Mouse (Mus musculus) fat pad, adult 2 months (tissue): ENCODE measurements at regions not wholly inside any gene's neighbourhood (a gene's known extent, or its start where the extent isn't known, plus 50 kb on each side); places are given as distances from the start of the nearest gene placed in this dataset.

Experiments
- DNase-seq: peaks from one replicate; pipeline ENCODE4 v3.0.0-alpha.2; 2011; ENCODE audit warnings: low read depth, low spot score; ENCODE audit errors: extremely low read depth

DNA sequence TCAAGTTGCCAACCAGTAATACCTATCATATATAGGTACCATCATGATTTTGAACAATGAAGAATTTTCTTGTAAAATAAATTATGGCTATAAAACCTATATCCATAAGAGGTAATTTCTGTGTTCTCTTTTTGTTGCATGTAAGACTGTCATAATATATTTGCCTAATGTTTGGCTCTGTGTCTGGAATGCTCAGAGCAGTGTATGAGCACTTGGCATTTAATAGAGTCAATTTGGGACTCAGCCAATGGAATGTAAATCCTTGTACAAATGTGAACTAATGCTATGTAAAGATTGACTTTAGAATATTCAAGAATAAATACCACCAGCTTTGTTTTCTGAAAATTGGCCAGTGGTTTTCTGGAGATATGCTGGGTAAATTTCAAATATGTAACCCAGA is 208.5 kb upstream of the Zic1 start:
- peak; percentile 58 for DNase-seq

DNA sequence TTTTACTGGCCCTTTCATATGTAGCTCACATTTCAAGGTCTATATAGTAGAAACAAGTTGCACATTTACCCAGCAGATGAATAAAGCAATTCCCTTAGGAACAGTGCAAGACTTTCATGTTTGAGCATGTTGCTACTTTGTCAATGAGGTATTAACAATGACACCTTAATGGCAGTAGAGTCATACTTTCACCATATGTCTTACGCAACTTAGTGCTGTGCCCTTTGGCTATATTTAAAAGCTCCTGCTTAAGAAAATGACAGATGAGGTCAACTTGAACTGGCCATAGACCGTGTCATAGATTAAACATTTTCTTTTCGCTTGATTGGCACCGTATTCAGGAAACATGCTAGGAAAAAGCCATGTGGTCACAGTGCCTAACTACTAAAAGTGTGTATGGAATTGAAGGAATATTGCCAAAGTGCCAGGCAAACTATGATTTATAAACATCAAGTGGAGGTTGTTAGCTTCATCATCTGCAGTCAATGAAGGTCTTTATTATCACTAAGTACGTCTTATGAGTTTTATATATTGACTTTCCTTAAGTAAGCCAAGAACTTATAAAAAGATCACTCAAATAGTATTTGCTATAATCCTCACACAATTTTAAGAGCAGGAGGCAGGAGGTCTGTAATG is 200.5 kb upstream of the Zic1 start:
- DNase-seq = peak; percentile 98

DNA sequence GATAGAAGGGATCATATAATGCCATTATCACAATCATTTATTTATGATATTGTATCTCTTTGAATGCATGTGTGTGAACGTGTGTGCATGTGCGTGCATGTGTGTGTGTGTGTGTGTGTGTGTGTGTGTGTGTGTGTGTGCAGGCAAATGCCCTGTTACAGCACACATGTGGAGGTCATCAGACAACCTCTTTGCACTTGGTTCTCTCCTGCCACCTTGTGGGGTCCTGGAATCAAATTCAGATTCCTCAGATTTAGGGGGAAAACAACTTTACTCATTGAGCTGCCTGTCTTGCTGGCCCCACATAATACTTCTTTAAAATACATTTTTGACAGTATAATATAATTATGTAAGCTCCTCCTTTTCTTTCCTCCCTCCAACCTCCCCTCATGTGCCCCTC is 195.7 kb upstream of the Zic1 start:
- DNase-seq = no peak

DNA sequence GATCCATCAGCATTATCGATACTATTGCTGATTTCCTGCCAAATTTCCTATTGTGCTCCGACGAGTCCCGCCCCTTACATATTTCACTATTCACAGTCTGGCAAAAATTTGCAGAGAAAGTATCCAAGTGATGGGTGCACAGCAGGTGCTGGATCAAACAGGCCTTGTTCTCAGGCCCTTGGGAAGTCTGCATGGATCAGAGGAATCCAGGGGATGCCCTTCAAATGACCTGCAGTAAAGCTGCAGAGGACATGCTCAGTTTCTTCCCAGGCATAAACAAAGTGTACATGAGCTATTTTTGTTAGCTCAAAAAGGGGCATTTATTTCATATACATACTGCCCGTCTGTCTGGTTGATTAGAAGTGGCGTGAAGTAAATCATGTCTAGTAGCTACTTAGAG is 194.2 kb upstream of the Zic1 start:
- no peak for DNase-seq

DNA sequence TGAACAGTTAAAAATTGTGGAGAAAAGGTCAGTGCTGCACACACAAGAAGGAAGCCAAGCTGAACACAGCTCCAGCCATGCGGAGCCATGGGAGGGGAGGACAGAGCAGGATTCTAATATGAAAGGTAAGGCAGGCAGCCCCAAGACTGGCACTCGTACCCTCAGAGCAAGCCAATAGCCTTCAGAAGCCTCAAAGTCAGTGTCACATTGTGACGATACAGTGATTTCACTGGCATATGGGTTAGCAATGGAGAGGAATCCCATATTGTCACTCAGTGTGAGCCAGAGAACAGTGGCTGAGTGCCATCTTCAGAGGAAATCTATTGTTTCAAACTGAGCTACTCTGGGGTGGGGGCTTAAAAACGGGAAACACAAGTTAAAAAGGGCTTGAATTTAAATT is 181.4 kb upstream of the Zic1 start:
- DNase-seq = no peak

DNA sequence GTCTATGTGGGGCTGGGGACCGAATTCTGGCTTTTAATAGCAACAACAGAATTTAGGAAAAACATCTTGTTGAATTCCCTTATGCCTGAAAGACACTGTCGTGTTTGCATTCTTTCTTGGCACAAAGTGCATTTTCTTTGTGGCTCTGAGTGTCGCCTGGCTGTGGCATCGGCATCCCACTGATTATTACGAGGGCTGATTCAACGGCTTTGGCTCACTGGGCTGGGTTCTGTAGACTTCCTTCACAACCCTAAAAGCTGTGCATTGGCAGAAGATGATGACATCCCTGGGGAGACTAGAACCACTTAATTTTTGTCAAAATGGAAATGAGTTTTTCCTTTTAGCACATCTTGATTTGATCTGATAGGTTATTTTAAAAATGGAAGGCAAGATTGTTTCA is 179.8 kb upstream of the Zic1 start:
- DNase-seq = no peak

DNA sequence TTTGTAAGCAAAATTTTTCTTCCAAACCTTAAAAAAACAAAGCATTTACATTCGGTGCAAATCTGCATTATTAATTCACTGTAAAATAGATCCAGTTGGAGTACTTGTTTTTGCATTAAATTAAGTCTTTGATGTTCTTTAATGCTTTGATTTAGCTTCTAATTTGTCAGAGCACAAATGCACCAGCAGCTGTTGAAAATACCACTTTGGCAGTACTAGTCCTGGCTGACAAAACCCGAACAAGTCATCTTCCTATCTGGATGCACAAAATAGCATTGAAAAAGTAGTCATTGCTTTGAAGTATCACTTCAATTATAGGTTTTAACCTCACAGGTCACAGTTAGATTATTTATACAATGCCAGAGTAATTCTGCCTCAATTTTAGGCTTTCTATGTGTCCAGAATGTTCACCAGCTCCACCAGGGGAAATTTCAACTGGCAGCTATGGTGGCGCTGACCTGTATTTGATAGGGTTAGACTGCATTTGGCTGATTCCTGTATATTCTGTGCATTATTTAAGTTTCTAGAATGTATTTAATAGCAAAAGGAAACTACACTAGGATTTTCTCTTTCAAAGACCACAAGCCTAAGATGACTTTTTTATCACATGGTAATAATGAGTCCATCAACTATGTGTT is 163.3 kb upstream of the Zic1 start:
- DNase-seq = no peak

DNA sequence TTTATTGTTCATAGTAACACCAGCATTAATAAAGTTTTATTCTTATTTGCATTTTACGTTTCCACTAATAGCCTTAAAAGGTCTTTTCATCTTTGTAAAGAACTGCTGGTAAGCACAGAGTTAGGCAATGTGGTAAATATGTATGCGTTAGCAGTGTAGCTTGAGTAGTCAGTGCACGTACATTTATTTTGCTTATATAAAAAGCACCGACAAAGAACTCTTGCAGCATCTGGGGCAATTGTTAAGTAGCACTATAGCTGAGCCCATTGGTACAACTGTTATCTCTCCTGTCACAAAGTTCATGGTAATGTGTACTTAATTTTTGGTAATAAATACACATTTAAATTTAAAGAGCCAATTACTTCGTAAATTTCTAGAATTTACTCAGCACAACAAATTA is 162.8 kb upstream of the Zic1 start:
- no peak for DNase-seq

DNA sequence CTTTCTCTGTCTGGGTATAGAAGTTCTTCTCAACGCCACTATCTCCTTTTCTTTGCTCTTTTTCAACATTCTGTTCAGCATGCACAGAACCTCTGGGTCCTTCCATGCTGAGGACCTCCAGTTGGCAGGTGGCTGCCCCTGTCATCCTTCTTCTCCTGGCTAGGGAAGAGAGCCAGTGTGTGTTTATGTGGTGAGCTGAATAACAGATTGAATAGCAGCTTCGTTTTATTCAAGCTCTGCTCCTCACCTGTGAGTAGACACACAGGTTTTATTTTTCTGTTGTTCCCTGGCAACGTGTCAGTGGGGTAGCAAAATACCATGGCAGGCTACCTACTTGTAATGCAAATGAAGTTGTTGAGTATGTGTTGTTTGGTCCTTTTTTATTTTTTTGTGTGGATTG is 154.9 kb upstream of the Zic1 start:
- DNase-seq = no peak

DNA sequence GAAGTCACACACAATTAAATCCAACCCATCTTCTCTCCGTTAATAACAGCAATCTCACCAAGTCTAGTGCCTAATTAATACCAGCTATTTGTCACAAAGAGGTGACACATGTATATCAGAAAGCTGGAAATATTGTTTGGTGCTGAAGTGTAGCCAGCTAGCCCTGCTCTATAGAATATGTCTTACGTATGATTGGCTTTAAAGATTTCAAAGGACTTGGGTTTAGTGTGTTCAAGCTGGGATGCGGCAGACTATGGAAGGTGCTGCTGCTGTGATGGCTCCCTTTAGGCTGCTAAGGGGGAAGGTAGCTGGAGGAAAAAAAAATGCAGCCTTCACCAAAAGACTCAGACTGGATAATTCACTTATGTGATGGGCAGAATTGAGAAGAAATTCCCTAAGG is 144.1 kb upstream of the Zic1 start:
- no peak for DNase-seq

DNA sequence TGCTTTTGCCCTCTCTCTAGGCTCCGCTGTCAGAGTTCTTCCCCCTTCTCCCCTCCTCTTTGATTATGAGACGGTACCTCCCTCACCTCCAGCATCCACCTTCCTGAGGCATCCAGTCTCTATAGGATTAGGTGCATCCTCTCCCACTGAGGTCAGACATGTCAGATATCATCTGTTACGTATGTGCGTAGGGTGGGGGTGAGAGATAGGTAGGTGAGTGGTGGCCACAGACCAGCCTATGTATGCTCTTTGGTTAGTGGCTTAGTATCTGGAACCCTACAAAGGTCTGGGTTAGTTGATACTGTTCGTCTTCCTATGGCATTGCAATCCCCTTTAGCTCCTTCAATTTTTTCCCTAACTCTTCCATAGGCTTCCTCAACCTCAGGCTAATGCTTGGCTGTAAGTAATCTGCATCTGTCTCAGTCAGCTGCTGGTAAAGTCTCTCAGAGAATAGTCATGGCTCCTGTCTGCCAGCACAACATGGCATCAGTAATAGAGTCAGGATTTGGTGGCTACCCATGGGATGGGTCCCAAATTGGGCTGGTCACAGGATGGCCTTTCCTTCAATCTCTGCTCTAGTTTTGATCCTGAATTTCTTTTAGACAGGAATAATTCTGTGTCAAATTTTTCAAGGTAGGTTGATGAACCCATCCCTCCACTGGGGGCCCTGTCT is 138.2 kb upstream of the Zic1 start:
- no peak for DNase-seq

DNA sequence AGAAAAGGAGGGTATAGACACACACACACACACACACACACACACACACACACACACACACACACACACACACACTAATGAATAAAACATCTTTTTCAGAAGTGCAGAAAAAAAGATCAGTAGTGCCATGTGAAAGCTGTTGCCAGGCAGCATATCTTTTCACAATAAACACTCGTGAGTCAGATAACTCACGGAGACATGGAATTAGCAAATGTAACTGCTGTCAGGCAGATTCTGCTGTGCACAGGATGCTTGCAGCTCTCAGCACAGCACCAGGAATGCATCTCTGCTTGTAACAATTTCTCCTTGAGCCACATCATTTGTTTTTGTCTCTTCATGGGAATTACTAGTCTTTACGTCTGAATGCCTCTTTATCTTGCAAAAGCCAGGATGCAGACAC is 111.0 kb upstream of the Zic1 start:
- DNase-seq = no peak

DNA sequence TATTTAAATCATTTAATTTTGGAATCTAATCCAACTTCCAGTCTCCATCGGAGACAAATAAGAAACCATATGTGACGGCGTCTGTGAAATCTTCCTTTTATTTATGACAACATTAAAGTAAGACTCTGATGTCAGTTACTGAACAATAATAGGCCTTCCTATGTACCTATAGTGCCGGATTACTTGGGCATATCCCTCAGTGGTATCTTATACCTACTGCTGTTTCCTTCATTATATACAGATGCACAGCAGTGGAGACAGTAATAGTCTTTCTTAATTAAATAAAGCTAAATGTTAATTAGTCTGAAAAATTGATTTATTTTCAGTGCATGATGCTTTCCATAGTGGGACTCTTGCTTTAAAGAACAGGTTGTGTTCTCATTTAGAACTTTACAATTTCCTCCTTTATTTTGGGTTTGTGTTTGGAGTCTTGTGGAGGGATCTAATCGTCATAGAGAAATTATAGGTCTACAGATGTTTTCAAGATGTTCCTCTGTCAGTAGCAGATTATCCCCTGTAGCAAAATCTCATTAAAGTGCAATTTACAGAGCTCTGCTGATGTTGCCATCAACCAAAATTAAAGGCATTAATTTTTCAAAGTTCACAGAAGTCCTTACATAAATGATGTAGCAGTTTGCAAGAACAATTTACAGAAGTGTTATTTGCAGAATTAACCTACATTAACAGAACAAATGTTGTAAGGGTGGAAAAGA is 97.3 kb upstream of the Zic1 start:
- DNase-seq = no peak

DNA sequence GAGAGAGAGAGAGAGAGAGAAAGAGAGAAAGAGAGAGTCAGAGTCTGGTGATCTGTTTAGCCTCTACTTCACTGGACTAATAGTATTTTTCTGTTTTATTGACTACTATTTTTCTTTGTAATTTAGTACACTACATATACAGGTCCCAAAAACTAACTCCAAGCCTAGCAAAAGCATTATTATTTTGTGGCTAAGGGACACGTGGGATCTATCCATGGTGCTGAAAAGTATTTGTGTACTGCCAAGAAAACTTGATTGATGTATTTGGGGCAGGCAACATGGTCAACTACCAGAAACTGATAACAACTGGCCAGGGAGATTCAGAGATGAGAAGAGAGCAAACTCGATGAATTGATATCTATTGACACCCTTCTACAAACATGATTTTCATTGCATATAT is 94.3 kb upstream of the Zic1 start:
- DNase-seq = no peak

DNA sequence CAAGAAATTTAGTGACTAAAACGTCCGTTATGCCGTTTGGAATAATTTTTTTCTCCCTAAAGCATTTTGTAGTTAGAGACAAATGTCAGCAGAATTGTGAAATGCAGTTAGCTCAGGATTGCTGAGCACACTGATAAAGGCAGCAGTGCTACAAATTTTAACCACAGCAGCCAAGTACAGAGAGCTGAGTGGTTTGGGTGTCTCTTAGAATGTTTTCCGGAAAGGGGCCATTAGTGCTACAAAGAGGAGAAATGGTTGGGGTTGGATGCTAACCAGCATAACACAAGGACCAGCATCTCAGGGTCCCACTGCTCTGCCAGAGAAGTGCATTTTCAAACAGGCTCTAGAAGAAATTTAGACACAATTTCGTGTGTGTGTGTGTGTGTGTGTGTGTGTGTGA is 91.2 kb upstream of the Zic1 start:
- DNase-seq = no peak

DNA sequence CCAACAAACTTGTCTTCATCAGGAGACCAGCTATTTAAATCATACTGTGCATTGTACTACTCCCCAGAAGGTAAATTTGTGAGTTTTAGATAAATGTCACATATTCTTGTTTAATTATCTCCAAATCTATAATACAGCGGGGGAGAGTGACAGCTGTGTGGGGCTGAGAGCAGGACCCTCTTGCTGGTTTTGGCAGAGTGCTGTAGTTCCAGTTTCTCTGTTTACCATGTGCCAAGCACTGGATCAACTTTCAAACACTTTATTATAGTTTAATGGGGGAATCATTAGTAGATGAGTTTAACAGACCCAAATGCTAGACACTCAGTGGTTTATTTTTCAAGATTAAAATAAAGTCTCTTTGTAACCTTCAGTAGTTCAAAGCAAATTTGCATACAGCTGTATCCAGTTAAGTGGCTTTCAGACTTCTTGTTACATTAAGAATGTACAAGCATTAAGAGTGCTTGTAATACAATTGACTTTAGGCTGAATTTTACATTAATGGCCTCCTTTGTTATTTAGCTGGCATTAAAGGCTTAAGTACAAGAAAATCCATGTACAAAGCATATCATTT is 90.7 kb upstream of the Zic1 start:
- no peak for DNase-seq

DNA sequence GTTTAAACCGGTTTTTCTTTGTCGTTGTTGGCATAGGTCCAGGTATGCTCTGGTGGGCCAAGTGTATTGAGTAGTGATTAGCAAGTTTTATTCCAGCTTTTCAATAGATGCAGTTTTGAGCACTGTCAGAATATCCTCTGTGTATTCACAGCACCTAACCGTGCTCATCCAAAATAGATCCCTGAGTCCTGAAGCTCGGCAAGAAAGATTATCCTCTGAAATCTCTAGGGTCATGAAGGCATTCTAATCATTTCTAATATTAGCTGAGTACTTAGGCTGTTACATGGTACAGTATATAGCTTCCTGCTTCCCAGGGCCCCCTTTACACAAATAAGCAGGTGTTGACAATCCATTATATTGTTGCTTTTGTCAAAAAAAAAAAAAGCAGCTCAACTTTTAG is 73.5 kb upstream of the Zic1 start:
- no peak for DNase-seq
